Mouse (Mus musculus) midbrain, embryonic 16.5 days (tissue): Measurements from ENCODE around the gene Fgfr2. TPM values are rescaled to one million over a fixed set of nuclear protein-coding genes. Genes with fewer than 3 reads are reported as not detected.
A peak's percentile ranks its signal among the peaks of the same experiment; 100 is the strongest.

Experiments
- ATAC-seq: fragments of 200-750 bp; cut with Nextera tagmentation; 2 replicates; pipeline ENCODE4 v1.8.0; 2017; ENCODE audit warnings: moderate TSS enrichment
- H3K27ac ChIP-seq: fragments of 300-500 bp; sonication (generic); 2 replicates; pipeline ENCODE4 v1.5.1; 2014; ENCODE audit warnings: mild to moderate bottlenecking, low read length, mixed read lengths
- H3K27me3 ChIP-seq: fragments of 300-500 bp; sonication (generic); 2 replicates; pipeline ENCODE4 v1.6.1; 2014; ENCODE audit warnings: low read depth, low read length, mixed read lengths; ENCODE audit not compliant: control insufficient read depth, insufficient read depth
- H3K36me3 ChIP-seq: fragments of 300-500 bp; sonication (generic); 2 replicates; pipeline ENCODE4 v1.6.1; 2014; ENCODE audit warnings: mild to moderate bottlenecking, low read length, moderate library complexity, mixed read lengths; ENCODE audit not compliant: control insufficient read depth, insufficient read depth
- H3K4me1 ChIP-seq: fragments of 300-500 bp; sonication (generic); 2 replicates; pipeline ENCODE4 v1.6.1; 2014; ENCODE audit warnings: mild to moderate bottlenecking, low read length, mixed read lengths; ENCODE audit not compliant: control insufficient read depth, insufficient read depth
- H3K4me2 ChIP-seq: fragments of 300-500 bp; sonication (generic); 2 replicates; pipeline ENCODE4 v1.6.1; 2014; ENCODE audit warnings: mild to moderate bottlenecking, low read length, mixed read lengths
- H3K4me3 ChIP-seq: fragments of 300-500 bp; sonication (generic); 2 replicates; pipeline ENCODE4 v1.5.1; 2014; ENCODE audit warnings: low read depth, mild to moderate bottlenecking, low read length, moderate library complexity, mixed read lengths
- H3K9ac ChIP-seq: fragments of 300-500 bp; sonication (generic); 2 replicates; pipeline ENCODE4 v1.6.1; 2014; ENCODE audit warnings: low read depth, low read length, mixed read lengths
- H3K9me3 ChIP-seq: fragments of 300-500 bp; sonication (generic); replicated peaks from 2 replicates; pipeline ENCODE4 v1.6.1; 2014; ENCODE audit warnings: mild to moderate bottlenecking, low read length, mixed read lengths; ENCODE audit not compliant: control insufficient read depth, poor library complexity, severe bottlenecking
- WGBS: fragments of 180-500 bp; shearing (Covaris S2); extraction: QIAGEN DNeasy Blood & Tissue Kit; methylation state at CpG from one replicate; pipeline ENCODE4 v1.1.7; 2014; 5-methylcytosine and 5-hydroxymethylcytosine counted together
- polyA plus RNA-seq: library from polyadenylated mRNA; unstranded; fragments of >200 nt; fragmentation: Nextera tagmentation; extraction: Ambion mirVana; gene quantifications from 2 replicates; pipeline ENCODE4 v1.2.1, GENCODE M21; 2015

Gene Fgfr2
- polyA plus RNA-seq, 1 experiment from 2014 or later = 23.8 TPM

DNA sequence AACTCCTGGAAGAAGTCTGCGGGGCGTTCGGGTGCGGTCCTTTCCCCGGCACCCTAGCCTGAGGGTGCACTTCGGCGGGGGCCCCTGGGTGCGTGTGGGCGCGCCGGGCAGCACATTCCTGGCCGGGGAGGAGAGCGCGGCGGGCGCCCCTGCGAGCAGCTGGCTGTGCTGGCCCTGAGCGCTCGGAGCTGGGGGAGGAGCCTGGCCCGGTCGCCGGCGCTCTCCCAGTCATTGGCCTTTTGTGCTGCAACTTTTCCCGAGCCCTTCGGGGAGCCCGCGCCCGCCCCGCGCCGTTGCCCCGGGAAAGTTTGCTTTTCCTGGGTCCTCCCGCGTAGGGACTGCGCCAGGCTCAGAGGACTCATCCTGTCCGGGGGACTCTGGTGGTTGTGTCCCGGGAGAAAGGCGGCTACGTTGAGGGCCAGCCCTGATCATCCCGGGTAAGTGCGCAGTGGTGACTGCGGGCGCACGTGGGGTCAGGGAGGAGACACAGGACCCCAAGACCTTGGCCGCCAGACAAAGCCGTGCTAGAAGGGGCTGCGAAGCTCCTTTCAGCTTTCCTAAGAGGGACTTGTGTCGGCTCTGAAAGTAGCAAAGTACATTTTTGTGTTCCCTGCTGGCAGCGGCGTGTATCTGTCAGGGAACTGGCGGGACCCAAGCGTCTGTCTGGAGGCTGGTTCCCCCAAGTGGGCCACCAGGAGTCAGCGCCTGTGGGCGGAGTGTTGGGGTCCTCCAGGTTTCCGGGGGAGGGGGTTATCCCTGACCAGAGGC is 2477.0 kb downstream of the Fgfr2 start:
- WGBS = under 1% methylated on average over 46 of the region's 55 CpGs
- Histone ChIP-seq H3K4me2 (peak overlapping the region; percentile 98), H3K27ac (peak overlapping the region; percentile 42), H3K27me3 (no peaks in the 10 kb centered on the region; the same call in none of the 2 replicates), H3K9me3 (no peaks in the 10 kb centered on the region), H3K4me1 (peaks cover 8% of the 10 kb centered on the region; the same call in 1 of the 2 replicates), H3K4me3 (peak overlapping the region; percentile 48), H3K36me3 (no peaks in the 10 kb centered on the region), H3K9ac (peak overlapping the region; percentile 52)
- ATAC-seq = peak; percentile 78

DNA sequence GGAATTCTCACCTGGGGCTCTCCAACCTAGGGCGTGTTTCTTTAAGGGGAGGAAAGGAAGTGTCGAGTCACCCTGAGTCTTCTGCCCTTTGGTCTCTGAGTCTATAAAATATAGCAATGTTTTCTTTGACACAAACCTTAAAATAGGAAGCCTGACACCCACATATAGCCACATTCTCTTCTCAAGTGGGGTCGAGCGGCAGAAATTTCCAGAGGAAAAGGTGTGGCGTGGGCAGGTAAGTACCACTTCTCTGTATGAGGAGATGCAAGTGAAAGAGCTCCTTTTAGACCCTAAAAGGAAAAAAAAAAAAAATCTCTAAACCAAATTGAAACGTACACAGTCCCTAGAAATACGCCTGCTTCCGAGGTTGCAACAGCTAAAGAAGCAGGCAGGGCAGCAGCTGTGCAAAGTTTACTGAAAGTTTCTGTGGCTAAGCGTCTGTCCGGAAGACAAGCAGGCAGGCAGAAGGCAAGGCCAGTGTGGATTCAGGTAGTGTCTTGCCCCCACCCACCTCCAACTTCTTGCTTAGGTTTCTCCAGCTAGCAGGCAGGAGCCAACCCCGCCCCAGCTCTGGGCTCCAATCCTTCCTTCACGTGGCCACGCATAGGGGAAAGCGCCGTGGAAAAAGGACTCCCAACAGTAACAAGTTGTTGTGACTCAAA is 2477.7 kb downstream of the Fgfr2 start:
- H3K4me3 ChIP-seq = peak overlapping the region; percentile 48
- peak overlapping the region; percentile 98 for H3K4me2 ChIP-seq
- no peak for ATAC-seq
- H3K27ac ChIP-seq = no peak overlapping the region
- no peaks in the 10 kb centered on the region for H3K9me3 ChIP-seq
- H3K36me3 ChIP-seq = no peaks in the 10 kb centered on the region
- peaks cover 8% of the 10 kb centered on the region; the same call in 1 of the 2 replicates for H3K4me1 ChIP-seq
- no peaks in the 10 kb centered on the region; the same call in none of the 2 replicates for H3K27me3 ChIP-seq
- peak overlapping the region; percentile 52; the same call in 1 of the 2 replicates for H3K9ac ChIP-seq
- WGBS = 20% methylated on average over 15 of the region's 15 CpGs

DNA sequence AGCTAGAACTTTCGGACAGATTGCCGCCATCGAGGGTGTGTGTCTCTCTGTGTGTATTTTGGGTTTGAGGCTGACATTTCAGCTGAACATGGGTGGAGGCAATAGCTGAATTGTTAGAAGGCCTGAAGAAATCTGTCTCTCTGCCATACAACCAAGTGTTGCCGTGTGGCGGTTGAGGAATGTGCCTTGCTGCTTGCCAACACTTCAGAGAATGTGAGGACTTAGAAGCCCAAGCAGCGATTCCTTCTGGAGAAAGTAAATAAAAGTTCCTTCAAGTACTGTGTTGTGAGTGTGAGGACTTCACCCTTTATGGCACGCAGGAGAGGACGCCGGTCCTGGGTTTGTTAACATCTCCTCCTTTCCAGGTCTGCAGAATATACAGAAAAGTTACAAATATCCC is 2482.5 kb downstream of the Fgfr2 start:
- no peaks in the 10 kb centered on the region; the same call in 1 of the 2 replicates for H3K27me3 ChIP-seq
- H3K27ac ChIP-seq = no peak overlapping the region
- no peak overlapping the region for H3K4me3 ChIP-seq
- no peaks in the 10 kb centered on the region for H3K9me3 ChIP-seq
- no peak overlapping the region for H3K9ac ChIP-seq
- no peak for ATAC-seq
- H3K4me2 ChIP-seq = no peak overlapping the region
- no peaks in the 10 kb centered on the region for H3K36me3 ChIP-seq
- WGBS = 86% methylated on average over 9 of the region's 9 CpGs
- H3K4me1 ChIP-seq = peaks cover under 1% of the 10 kb centered on the region; the same call in 1 of the 2 replicates

DNA sequence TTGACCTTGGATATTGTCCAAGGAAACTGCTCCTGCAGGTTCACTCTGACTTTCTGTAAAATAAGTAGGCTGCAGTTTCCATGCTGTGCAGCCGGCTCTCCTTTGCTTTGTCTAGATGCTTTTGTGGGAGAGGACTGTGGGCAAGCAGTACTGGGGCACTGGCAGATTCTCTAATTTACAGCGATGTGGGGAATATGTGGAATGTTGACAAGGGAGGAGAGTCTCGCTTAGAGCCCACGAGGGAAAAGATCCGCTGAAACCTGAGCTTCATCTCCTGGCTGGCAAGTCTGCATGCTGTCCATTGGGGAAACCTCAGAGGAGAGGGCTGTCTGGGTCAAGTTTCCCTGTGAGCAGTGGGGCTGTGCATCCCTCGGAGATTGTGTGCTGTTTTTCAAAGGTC is 2485.3 kb downstream of the Fgfr2 start:
- no peak overlapping the region for H3K27ac ChIP-seq
- no peak overlapping the region for H3K4me2 ChIP-seq
- no peak for ATAC-seq
- H3K9me3 ChIP-seq = no peaks in the 10 kb centered on the region
- 35% methylated on average over 6 of the region's 6 CpGs for WGBS
- no peak overlapping the region for H3K9ac ChIP-seq
- H3K4me1 ChIP-seq = no peaks in the 10 kb centered on the region
- H3K36me3 ChIP-seq = no peaks in the 10 kb centered on the region
- no peak overlapping the region for H3K4me3 ChIP-seq
- H3K27me3 ChIP-seq = no peaks in the 10 kb centered on the region

DNA sequence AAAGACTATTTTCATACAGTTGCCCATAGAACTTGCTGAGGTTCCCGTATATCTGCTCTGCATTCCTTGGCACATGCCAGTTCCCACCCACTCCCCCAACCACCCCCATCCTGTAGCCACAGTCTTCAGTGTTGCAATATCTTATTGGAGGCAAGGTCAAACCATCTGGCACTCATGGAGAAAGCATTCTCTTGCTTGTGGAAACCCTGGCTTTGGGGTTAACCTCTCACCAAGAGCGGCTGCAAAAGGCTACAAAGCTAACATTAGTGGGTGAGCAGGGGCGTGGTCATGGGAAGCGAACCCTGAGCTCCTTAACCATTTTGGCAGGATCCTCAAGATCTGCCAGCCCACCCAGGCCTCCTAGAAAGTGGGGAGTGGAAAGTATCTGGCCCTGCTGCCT is 2486.2 kb downstream of the Fgfr2 start:
- no peak overlapping the region for H3K4me2 ChIP-seq
- H3K4me3 ChIP-seq = no peak overlapping the region
- no peaks in the 10 kb centered on the region for H3K36me3 ChIP-seq
- no peak for ATAC-seq
- H3K9me3 ChIP-seq = no peaks in the 10 kb centered on the region
- no peaks in the 10 kb centered on the region for H3K27me3 ChIP-seq
- 88% methylated on average over 4 of the region's 4 CpGs for WGBS
- H3K9ac ChIP-seq = no peak overlapping the region
- H3K4me1 ChIP-seq = no peaks in the 10 kb centered on the region
- H3K27ac ChIP-seq = no peak overlapping the region

DNA sequence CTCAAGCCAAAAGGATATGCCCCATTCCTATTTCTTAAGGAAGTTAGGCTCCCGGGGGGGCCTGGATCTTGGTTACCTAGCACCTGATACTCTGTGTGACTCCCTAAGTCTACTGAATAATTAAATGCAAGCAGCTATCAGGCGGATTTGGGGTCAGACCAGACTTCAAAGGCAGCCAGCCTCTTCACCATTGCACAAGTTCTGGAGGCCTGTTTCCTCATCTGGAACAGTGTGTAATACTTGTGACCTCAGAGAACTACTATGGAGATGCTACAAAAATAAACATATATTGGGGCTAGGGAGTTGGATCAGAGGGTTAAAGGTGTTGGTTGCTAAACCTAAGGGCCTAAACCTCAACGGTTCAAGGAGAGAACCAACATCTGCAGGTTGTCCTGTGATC is 2486.9 kb downstream of the Fgfr2 start:
- Histone ChIP-seq H3K9me3 (no peaks in the 10 kb centered on the region), H3K9ac (no peak overlapping the region), H3K4me1 (0 out of 2 replicates have a peak, but pooled peaks cover 3% of the 10 kb centered on the region), H3K36me3 (no peaks in the 10 kb centered on the region), H3K27me3 (no peaks in the 10 kb centered on the region), H3K4me3 (no peak overlapping the region), H3K4me2 (no peak overlapping the region), H3K27ac (no peak overlapping the region)
- ATAC-seq = no peak
- WGBS = 85% methylated on average over 3 of the region's 3 CpGs

DNA sequence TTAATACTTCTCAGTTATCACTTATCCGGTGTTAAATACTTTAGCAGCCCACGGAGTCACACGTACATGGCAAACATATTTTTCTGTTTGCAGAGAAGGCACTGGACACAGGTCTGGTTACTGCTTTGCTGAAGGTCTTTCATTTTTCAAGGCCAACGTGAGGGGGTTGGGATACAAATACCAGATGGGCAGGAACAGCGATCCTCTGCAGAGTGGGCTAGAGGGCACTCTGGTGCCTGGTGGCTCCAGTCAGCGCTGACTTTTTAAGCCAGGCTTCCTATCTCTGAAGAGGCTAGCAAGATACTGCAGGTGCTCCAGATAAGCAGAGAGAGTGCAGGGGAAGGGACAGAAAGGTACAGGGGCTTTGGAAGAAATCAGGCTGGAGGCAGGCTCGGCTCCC is 2487.9 kb downstream of the Fgfr2 start:
- WGBS = 62% methylated on average over 7 of the region's 7 CpGs
- H3K9me3 ChIP-seq = no peaks in the 10 kb centered on the region
- ATAC-seq = no peak
- H3K27me3 ChIP-seq = no peaks in the 10 kb centered on the region
- no peak overlapping the region for H3K4me3 ChIP-seq
- no peak overlapping the region for H3K27ac ChIP-seq
- no peak overlapping the region for H3K9ac ChIP-seq
- H3K4me2 ChIP-seq = no peak overlapping the region
- H3K36me3 ChIP-seq = no peaks in the 10 kb centered on the region
- H3K4me1 ChIP-seq = 0 out of 2 replicates have a peak, but pooled peaks cover 3% of the 10 kb centered on the region

DNA sequence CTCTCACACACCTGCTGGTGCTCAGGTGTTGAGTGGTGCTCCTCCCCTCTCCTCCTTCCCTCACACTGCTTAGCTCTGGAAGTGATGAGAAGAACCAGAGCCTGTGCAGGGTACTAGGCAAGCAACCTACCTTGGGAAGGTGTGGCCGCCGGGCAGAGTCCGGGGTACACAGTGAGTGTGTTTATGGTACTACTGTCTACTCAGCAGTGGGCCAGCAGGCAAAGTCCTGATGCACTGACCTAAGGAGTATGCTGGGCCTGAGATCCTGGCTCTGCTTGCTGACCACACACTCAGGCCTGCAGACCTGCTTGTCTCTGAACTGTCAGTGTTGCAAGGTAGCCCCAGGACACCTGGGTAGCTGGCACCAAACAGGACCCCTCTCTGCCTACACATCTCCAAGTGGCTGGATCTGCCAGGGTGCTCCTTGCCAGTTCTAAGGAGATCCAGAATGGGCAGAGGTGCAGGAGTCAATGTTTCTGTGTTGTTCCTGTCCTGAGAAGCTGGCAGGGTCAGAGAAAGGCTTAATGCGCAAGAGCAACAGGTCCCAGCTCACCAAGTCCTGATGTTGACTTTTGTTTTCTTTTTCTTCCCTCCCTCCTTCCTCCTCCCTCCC is 2488.8 kb downstream of the Fgfr2 start:
- no peak overlapping the region for H3K4me3 ChIP-seq
- no peak overlapping the region for H3K4me2 ChIP-seq
- H3K27ac ChIP-seq = no peak overlapping the region
- H3K36me3 ChIP-seq = no peaks in the 10 kb centered on the region
- ATAC-seq = no peak
- no peaks in the 10 kb centered on the region for H3K9me3 ChIP-seq
- H3K27me3 ChIP-seq = no peaks in the 10 kb centered on the region
- 0 out of 2 replicates have a peak, but pooled peaks cover 3% of the 10 kb centered on the region for H3K4me1 ChIP-seq
- WGBS = 89% methylated on average over 4 of the region's 4 CpGs
- H3K9ac ChIP-seq = no peak overlapping the region

DNA sequence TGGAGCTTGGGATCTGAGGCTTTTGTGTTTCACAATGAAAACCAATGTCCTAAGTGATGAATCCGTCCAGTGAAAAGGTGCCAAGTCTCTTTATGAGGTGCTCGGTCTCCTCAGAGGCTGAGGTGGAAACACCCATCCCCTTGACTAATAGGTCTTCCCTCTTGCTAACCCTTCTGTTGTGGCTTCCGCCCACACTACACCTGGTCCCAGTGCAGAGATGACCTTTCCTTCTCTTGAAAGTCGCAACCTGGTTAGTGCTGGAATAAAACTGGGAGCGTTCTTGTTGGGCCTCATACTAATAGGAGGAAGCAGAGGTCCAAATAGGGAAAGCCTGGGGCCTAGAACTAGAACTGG is 2490.8 kb downstream of the Fgfr2 start:
- no peak overlapping the region for H3K4me3 ChIP-seq
- 0 out of 2 replicates have a peak, but pooled peaks cover 3% of the 10 kb centered on the region for H3K4me1 ChIP-seq
- H3K36me3 ChIP-seq = no peaks in the 10 kb centered on the region
- H3K9me3 ChIP-seq = no peaks in the 10 kb centered on the region
- H3K9ac ChIP-seq = no peak overlapping the region
- H3K27ac ChIP-seq = no peak overlapping the region
- WGBS = 93% methylated on average over 5 of the region's 5 CpGs
- ATAC-seq = no peak
- H3K27me3 ChIP-seq = no peaks in the 10 kb centered on the region
- H3K4me2 ChIP-seq = no peak overlapping the region
